Mouse (Mus musculus): Measurements from ENCODE around the gene Vmn1r75.

Vmn1r75 gene

GRCm38 (mm10) chr7:11874330-11874729, at the start of gene Vmn1r75:
Vmn1r75 (plus strand) TSS chr7:11874630.
- no peak for DNase-seq (ENCODE audit: low spot score)

- DNase-seq (ENCODE audit: low spot score), result no peak
These were observed 40.8 kb upstream of the Vmn1r75 start, which contains the start of gene Vmn1r74 for GRCm38 (mm10) chr7:11833680-11834079. Vmn1r74 (plus strand) TSS chr7:11833980.

Data from layer of hippocampus, adult 11-12 months (tissue).